Mouse (Mus musculus) brain, embryonic 14.5 days (tissue): ENCODE data around the gene Zfp420.

ENCODE experiments used
- CTCF ChIP-seq: fragments of 200-500 bp; IDR thresholded peaks from 2 replicates; pipeline ENCODE4 v1.5.1; 2012; ENCODE audit warnings: inconsistent platforms, mild to moderate bottlenecking, moderate library complexity, borderline replicate concordance; ENCODE audit not compliant: insufficient read depth, insufficient read length; ENCODE audit errors: extremely low read depth
- POLR2A ChIP-seq: fragments of 200-500 bp; IDR thresholded peaks from 2 replicates; pipeline ENCODE4 v1.6.1; 2012; ENCODE audit warnings: mild to moderate bottlenecking, inconsistent platforms, borderline replicate concordance; ENCODE audit not compliant: poor library complexity, insufficient read depth, insufficient read length, severe bottlenecking; ENCODE audit errors: extremely low read depth

DNA sequence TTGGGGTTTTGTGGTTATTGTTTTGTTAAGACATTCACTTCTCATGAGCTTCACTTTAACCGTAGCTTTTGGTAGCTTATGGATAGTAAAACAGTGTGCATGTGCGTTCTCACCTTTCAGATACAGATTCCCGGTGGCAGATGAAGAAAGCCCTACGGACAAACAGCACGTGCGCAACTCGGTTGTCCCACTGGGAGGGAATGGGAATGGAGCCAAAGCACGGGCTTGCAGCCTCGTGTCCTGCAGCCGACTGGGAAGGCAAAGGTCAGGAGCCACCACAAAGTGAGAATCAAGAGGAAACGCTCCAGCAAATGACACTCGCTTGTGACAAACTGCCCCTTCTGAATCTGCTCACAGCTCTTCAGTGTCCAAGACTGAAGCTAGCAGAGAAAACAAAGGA lies 31.8 kb upstream of the Zfp420 start:
- TF ChIP-seq CTCF, result no peak
- no peak for TF ChIP-seq POLR2A
